Mouse (Mus musculus) brain, adult 10 weeks (tissue): ENCODE results near the gene Rtp4. TPM values are rescaled to one million over a fixed set of nuclear protein-coding genes. Genes with fewer than 3 reads are reported as not detected.

Experiments used
- polyA plus RNA-seq: library from polyadenylated mRNA; stranded (reverse); fragments of 350-450 nt; fragmentation: Illumina TruSeq; extraction: RNeasy Lipid Tissue Mini Kit (QIAGEN cat#74804); gene quantifications from one replicate; pipeline ENCODE4 v1.2.3, GENCODE M21; 2015; ENCODE audit warnings: low read depth, low replicate concordance

The Rtp4 gene
- polyA plus RNA-seq: 5.2 TPM

GRCm38 (mm10) chr16:23520235-23520871 lies at the start of gene Rtp4, which contains the start of gene Masp1:
TSS of gene Rtp4 (plus strand) at chr16:23520291.
TSS of gene Masp1 (minus strand) at chr16:23520815.

Other genes with a start within 250 kb of the Rtp4 start
- gene Rtp1, start 91.2 kb upstream of the Rtp4 start, polyA plus RNA-seq: 0.36 TPM
- gene Masp1, start 524 bp downstream of the Rtp4 start, polyA plus RNA-seq: 17.6 TPM